Mouse (Mus musculus): ENCODE data around the gene Gm20388. TPM values are rescaled to one million over a fixed set of nuclear protein-coding genes. Genes with fewer than 3 reads are reported as not detected.

The Gm20388 gene
- polyA plus RNA-seq, 2 experiments = 8.5 TPM; not detected in 1

DNA sequence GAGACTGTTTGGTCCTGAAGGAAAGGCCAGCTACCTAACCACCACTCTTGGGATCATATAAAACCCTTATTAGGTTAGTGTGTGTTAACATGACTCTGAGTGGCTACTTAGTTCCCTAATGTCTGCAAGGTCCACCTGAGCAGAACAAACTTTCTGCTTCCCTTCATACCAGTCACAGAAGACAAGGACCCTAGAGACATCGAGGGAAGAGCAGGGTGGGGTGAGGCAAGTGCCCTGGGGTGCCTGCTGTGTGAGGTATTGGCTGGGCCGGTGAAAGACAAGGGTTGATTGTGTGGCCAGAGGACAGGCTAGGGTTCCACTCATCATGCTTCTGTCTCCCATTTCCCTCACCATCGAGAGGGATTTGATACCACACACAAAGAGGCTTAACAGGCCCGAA is 847.4 kb downstream of the Gm20388 start:
- H3K9me3 ChIP-seq (ENCODE audit: control insufficient read depth, low read length) = no peaks in the 10 kb centered on the region
- 55% methylated on average over 4 of the region's 4 CpGs for WGBS (ENCODE audit: insufficient replicate concordance)
- ATAC-seq (ENCODE audit: insufficient read depth) (no peak), DNase-seq (ENCODE audit: low read depth in 3 of 3, low spot score in 3 of 3) (no peak)
- H3K9ac ChIP-seq (replicated peaks) = no peak overlapping the region
- no peak overlapping the region for H3K27ac ChIP-seq
- H3K4me1 ChIP-seq (replicated peaks; ENCODE audit: control insufficient read depth in 2 of 2, insufficient read depth in 2 of 2, low read length in 1 of 2) = no peaks in the 10 kb centered on the region
- TF ChIP-seq EP300 (IDR thresholded peaks at IDR 0.05; ENCODE audit: low read depth) (no peak), CTCF (IDR thresholded peaks at IDR 0.05; ENCODE audit: low read depth) (no peak)
- no peaks in the 10 kb centered on the region for H3K36me3 ChIP-seq (replicated peaks; ENCODE audit: control insufficient read depth, insufficient read depth, low read depth)
- H3K4me2 ChIP-seq (ENCODE audit: low read depth) = no peak overlapping the region
- no peak overlapping the region for H3K4me3 ChIP-seq (ENCODE audit: insufficient read depth in 1 of 2, low read depth in 2 of 2, low read length in 2 of 2)
- no peaks in the 10 kb centered on the region for H3K27me3 ChIP-seq (ENCODE audit: control insufficient read depth, insufficient read depth, low read length)

DNA sequence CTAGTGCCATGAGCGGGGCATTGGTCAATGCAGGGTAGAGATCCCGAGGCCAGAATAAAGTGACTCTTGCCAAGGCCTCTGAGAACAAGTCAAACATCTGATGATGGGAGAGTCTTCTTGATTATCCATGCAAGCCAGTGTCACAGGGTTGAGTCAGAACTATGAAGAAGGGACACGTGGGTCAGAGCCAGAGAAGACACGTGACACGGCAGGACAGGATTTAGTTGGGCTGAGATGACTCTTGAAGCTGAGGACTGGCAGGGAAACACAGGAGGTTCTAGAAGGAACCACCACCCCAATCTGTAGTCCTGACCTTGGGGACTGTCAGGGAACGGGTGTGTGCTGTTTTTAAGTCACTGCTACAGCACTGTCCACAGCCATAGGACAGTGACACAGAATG is 849.2 kb downstream of the Gm20388 start:
- H3K27me3 ChIP-seq (ENCODE audit: control insufficient read depth, insufficient read depth, low read length) = no peaks in the 10 kb centered on the region

DNA sequence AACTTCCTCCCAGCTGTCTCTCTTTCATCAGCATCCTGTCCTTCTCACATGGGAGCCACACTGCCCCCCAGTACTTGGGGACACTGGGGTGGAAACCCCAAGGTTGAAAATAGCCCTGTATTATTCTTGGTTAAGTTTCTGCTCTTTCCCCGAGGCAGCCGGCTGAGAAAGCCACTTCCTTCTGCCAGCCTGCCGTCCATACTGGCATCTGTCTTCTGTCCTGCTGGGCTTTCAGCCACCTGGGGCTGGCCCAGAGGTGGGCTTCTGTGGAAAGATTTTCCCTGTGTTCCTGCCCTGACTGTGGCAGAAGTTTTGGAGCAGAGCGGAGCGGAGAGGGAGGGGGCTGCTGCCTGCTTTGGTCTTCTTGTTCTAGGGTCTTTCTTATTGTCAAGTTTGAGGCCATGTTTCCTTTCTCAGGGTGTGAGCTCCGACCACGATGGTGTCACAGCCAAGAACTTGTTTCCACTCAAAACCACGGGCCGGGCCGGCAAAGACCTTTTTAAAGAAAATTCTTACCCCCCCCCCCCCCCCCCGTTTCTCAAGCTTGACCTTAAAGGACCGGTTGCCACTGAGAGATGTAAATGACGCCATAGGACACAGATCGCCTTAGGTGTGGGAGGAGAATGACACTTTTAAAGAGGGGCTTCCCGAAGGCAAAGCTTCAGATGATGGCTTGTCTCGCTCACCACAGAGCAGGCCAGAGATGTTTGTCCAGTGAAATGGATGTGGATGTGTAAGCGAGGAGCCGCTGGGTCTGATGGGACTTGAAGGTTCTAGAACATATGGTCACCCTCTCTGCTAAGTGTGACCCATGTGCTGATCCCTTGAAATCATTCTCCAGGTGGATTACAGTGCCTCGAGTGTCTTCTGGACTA is 849.9 kb downstream of the Gm20388 start:
- ATAC-seq (ENCODE audit: insufficient read depth) = no peak
- H3K36me3 ChIP-seq (replicated peaks; ENCODE audit: control insufficient read depth, insufficient read depth, low read depth) = no peaks in the 10 kb centered on the region
- H3K4me1 ChIP-seq (replicated peaks; ENCODE audit: control insufficient read depth in 2 of 2, insufficient read depth in 2 of 2, low read length in 1 of 2) = no peaks in the 10 kb centered on the region
- H3K27ac ChIP-seq = no peak overlapping the region
- no peak overlapping the region for H3K4me2 ChIP-seq (ENCODE audit: low read depth)
- no peak overlapping the region for H3K4me3 ChIP-seq (ENCODE audit: insufficient read depth in 1 of 2, low read depth in 2 of 2, low read length in 2 of 2)
- 45% methylated on average over 19 of the region's 19 CpGs for WGBS (ENCODE audit: insufficient replicate concordance)
- no peak overlapping the region for H3K9ac ChIP-seq (replicated peaks)
- TF ChIP-seq EP300 (IDR thresholded peaks at IDR 0.05; ENCODE audit: low read depth) = no peak
- no peak for TF ChIP-seq CTCF (IDR thresholded peaks at IDR 0.05; ENCODE audit: low read depth)
- no peaks in the 10 kb centered on the region for H3K27me3 ChIP-seq (ENCODE audit: control insufficient read depth, insufficient read depth, low read length)
- H3K9me3 ChIP-seq (ENCODE audit: control insufficient read depth, low read length) = no peaks in the 10 kb centered on the region
- DNase-seq (ENCODE audit: low read depth in 3 of 3, low spot score in 3 of 3) = no peak

More for the DNA sequence above, 849.2 kb downstream of the Gm20388 start:
- TF ChIP-seq EP300 (IDR thresholded peaks at IDR 0.05; ENCODE audit: low read depth) (no peak), CTCF (IDR thresholded peaks at IDR 0.05; ENCODE audit: low read depth) (no peak)
- H3K27ac ChIP-seq = no peak overlapping the region
- H3K36me3 ChIP-seq (replicated peaks; ENCODE audit: control insufficient read depth, insufficient read depth, low read depth) = no peaks in the 10 kb centered on the region
- no peak overlapping the region for H3K4me3 ChIP-seq (ENCODE audit: insufficient read depth in 1 of 2, low read depth in 2 of 2, low read length in 2 of 2)
- H3K9ac ChIP-seq (replicated peaks) = no peak overlapping the region
- H3K4me2 ChIP-seq (ENCODE audit: low read depth) = no peak overlapping the region
- WGBS (ENCODE audit: insufficient replicate concordance) = 52% methylated on average over 6 of the region's 6 CpGs
- H3K4me1 ChIP-seq (replicated peaks; ENCODE audit: control insufficient read depth in 2 of 2, insufficient read depth in 2 of 2, low read length in 1 of 2) = no peaks in the 10 kb centered on the region
- DNase-seq (ENCODE audit: low read depth in 3 of 3, low spot score in 3 of 3) = no peak
- no peak for ATAC-seq (ENCODE audit: insufficient read depth)
- H3K9me3 ChIP-seq (ENCODE audit: control insufficient read depth, low read length) = no peaks in the 10 kb centered on the region

DNA sequence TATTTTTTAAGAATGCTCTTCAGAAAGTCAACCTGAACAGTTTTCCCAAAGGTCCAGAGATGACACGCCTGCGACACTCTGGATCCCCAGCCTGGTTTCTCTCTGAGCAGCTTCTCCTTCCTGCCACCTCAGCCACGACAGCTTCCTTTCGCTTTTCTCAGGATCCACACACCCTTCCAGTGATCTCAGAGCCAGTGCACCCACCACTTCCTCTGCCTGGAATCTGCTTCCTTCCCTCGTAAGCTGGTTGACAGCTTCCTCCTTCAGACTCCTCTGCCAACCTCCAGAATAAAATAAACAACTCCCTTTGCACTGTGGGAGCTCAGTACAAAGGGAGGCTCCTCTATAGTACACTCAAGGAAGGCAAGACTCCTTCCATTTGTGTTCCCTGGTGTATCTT is 852.6 kb downstream of the Gm20388 start:
- no peak for DNase-seq (ENCODE audit: low read depth in 3 of 3, low spot score in 3 of 3)
- 11% methylated on average over 5 of the region's 5 CpGs for WGBS (ENCODE audit: insufficient replicate concordance)
- TF ChIP-seq EP300 (IDR thresholded peaks at IDR 0.05; ENCODE audit: low read depth) = no peak
- no peak for TF ChIP-seq CTCF (IDR thresholded peaks at IDR 0.05; ENCODE audit: low read depth)
- H3K27ac ChIP-seq = no peak overlapping the region
- no peak overlapping the region for H3K4me2 ChIP-seq (ENCODE audit: low read depth)
- no peaks in the 10 kb centered on the region for H3K4me1 ChIP-seq (replicated peaks; ENCODE audit: control insufficient read depth in 2 of 2, insufficient read depth in 2 of 2, low read length in 1 of 2)
- ATAC-seq (ENCODE audit: insufficient read depth) = no peak
- H3K9ac ChIP-seq (replicated peaks) = no peak overlapping the region
- no peaks in the 10 kb centered on the region for H3K36me3 ChIP-seq (replicated peaks; ENCODE audit: control insufficient read depth, insufficient read depth, low read depth)
- no peaks in the 10 kb centered on the region for H3K9me3 ChIP-seq (ENCODE audit: control insufficient read depth, low read length)
- no peak overlapping the region for H3K4me3 ChIP-seq (ENCODE audit: insufficient read depth in 1 of 2, low read depth in 2 of 2, low read length in 2 of 2)
- H3K27me3 ChIP-seq (ENCODE audit: control insufficient read depth, insufficient read depth, low read length) = no peaks in the 10 kb centered on the region

DNA sequence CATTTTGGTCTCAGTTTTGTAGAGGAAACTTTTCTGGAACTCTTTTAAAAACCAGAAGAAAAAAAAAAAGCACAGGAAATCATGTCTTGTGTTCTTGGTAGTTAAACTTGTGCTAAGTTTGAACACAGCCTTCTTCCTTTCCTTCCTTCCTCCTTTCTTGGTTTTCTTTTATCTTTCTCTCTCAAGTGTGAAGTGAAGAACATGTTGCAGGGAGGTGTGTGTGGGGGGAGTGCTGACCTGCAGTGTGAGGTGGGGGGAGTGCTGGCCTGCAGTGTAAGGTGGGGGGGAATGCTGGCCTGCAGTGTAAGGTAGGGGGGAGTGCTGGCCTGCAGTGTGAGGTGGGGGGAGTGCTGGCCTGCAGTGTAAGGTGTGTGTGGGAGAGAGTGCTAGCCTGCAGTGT is 854.0 kb downstream of the Gm20388 start:
- Histone ChIP-seq H3K36me3 (replicated peaks; ENCODE audit: control insufficient read depth, insufficient read depth, low read depth) (no peaks in the 10 kb centered on the region), H3K9me3 (ENCODE audit: control insufficient read depth, low read length) (no peaks in the 10 kb centered on the region), H3K27me3 (ENCODE audit: control insufficient read depth, insufficient read depth, low read length) (no peaks in the 10 kb centered on the region), H3K4me1 (replicated peaks; ENCODE audit: control insufficient read depth in 2 of 2, insufficient read depth in 2 of 2, low read length in 1 of 2) (peaks cover 0 to 6% of the 10 kb centered on the region in 2 experiments; a peak in 1 of 4 replicates), H3K4me3 (ENCODE audit: insufficient read depth in 1 of 2, low read depth in 2 of 2, low read length in 2 of 2) (no peak overlapping the region), H3K27ac (no peak overlapping the region), H3K9ac (replicated peaks) (no peak overlapping the region), H3K4me2 (ENCODE audit: low read depth) (no peak overlapping the region)
- TF ChIP-seq EP300 (IDR thresholded peaks at IDR 0.05; ENCODE audit: low read depth) (no peak), CTCF (IDR thresholded peaks at IDR 0.05; ENCODE audit: low read depth) (no peak)
- DNase-seq (ENCODE audit: low read depth in 3 of 3, low spot score in 3 of 3) (no peak), ATAC-seq (ENCODE audit: insufficient read depth) (no peak)

All from liver, embryonic 14.5 days (tissue).